Mouse (Mus musculus) megakaryocyte, embryonic 14.5 days (primary cell): ENCODE measurements at regions not wholly inside any gene's neighbourhood (a gene's known extent, or its start where the extent isn't known, plus 50 kb on each side); places are given as distances from the start of the nearest gene placed in this dataset.

Experiments used
- H3K27me3 ChIP-seq: replicated peaks from 2 replicates; pipeline ENCODE3; 2012; ENCODE audit warnings: inconsistent platforms
- H3K36me3 ChIP-seq: replicated peaks from 2 replicates; pipeline ENCODE3; 2012; ENCODE audit warnings: low read length, inconsistent platforms, mixed read lengths
- H3K4me1 ChIP-seq: 2 replicates; pipeline ENCODE4 v1.6.1; 2012; ENCODE audit warnings: inconsistent platforms
- H3K4me3 ChIP-seq: replicated peaks from 2 replicates; pipeline ENCODE3; 2012; ENCODE audit warnings: moderate library complexity, mild to moderate bottlenecking, inconsistent platforms
- H3K9me3 ChIP-seq: 2 replicates; pipeline ENCODE4 v1.6.1; 2012; ENCODE audit warnings: inconsistent platforms
- FLI1 ChIP-seq: IDR thresholded peaks from 2 replicates; pipeline ENCODE4 v1.6.1; 2012; ENCODE audit warnings: low read length, inconsistent platforms, mixed read lengths
- GATA1 ChIP-seq: IDR thresholded peaks from 3 replicates; pipeline ENCODE4 v1.6.1; 2012; ENCODE audit warnings: mixed read lengths, low read length, inconsistent platforms, borderline replicate concordance

DNA sequence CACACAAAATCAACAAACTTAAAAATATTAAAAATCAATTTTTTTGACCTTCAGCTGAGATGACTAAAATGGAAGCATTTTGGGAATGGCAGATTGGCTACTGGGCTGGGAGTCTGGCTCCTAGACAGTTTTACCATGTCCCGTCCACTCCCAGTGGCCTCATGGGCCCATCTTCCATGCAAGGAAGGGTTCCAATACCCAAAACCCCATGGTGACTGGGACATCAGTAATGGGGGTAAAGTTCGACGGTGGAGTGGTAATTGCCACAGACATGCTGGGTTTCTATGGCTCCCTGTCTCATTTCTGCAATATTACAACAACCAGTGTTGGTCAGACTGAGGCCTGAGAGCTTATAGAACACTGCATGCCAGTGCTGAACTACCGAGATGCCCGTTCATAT is 82.2 kb downstream of the Il20rb start:
- TF ChIP-seq GATA1, result no peak
- TF ChIP-seq FLI1, result no peak
- Histone ChIP-seq H3K27me3 (no peaks in the 10 kb centered on the region), H3K4me3 (no peak overlapping the region), H3K36me3 (no peaks in the 10 kb centered on the region), H3K9me3 (no peaks in the 10 kb centered on the region), H3K4me1 (no peaks in the 10 kb centered on the region; the same call in 1 of the 2 replicates)

DNA sequence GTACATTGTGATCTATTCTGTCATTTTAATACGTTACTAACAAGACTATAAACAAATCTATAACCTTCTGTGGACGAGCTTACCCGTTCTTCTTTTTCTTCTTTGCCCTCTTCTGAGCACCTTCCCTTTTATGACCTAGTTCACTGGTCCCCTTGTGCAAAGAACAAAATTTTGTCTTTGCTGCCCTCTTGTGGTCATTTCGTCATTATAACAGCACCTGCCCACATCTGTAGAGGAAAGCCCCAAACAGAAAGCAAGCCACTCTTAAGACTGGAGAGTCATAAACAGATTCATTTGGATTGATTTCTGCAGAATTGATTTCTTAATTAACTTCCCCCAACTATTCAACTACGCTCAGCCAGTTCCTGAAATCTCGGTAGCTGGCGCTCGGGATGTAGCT is 86.2 kb downstream of the Il20rb start:
- Histone ChIP-seq H3K27me3 (peaks cover 10% of the 10 kb centered on the region), H3K36me3 (no peaks in the 10 kb centered on the region), H3K4me3 (no peak overlapping the region), H3K9me3 (no peaks in the 10 kb centered on the region), H3K4me1 (peaks cover 5% of the 10 kb centered on the region; the same call in 1 of the 2 replicates)
- no peak for TF ChIP-seq FLI1
- no peak for TF ChIP-seq GATA1

DNA sequence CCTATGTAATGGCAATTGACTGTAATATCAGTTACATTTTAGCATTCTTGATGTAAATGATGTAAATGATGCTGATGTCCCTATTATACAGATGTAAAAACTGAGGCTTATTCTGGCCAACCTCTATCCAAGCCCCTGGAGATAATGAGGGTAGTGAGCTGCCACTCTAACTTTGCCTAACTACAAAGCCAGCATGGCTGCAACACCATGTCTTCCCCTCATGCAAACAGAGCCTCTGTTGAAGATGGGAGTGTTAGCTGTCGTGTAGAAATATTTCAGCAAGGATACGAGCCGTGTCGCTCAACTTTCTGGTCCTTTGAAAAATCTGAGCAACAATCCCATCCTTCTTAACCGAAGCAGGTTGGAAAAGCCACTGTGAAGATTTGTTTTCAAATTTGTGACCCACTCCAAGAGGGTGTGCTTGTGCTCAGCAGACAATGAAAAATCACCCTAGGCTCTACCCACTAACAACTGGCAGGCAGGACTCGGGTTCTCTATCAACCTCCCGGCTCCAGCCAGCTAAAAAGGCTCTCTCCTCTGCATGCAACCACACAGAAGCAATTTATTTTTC is 90.2 kb downstream of the Il20rb start:
- H3K36me3 ChIP-seq, result no peaks in the 10 kb centered on the region
- no peaks in the 10 kb centered on the region for H3K9me3 ChIP-seq
- H3K4me1 ChIP-seq, result peaks cover 42% of the 10 kb centered on the region
- H3K4me3 ChIP-seq, result no peak overlapping the region
- H3K27me3 ChIP-seq, result peaks cover 10% of the 10 kb centered on the region
- TF ChIP-seq FLI1 (no peak), GATA1 (no peak)

DNA sequence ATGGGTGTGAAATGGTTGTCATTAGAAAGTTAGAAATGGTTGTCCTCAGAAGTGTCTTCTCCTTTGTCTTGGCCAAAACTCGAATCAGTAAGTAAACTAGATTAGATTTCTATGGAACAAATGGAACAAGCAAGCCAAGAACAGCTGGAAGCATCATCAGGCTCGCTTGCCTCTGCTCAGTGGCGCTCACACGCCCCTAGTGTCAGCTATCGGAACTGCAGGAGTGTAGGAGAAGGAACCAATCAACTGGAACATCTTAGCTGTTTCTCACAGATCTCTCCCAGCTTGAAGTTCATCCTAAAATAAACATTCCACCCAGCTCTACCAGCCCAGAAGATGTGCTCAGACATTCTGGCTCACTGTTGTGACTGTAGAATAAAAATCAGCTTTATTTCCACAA is 90.9 kb downstream of the Il20rb start:
- Histone ChIP-seq H3K4me1 (peaks cover 47% of the 10 kb centered on the region), H3K9me3 (no peaks in the 10 kb centered on the region), H3K27me3 (peaks cover 10% of the 10 kb centered on the region), H3K4me3 (no peak overlapping the region), H3K36me3 (no peaks in the 10 kb centered on the region)
- TF ChIP-seq GATA1, result no peak
- TF ChIP-seq FLI1, result no peak

DNA sequence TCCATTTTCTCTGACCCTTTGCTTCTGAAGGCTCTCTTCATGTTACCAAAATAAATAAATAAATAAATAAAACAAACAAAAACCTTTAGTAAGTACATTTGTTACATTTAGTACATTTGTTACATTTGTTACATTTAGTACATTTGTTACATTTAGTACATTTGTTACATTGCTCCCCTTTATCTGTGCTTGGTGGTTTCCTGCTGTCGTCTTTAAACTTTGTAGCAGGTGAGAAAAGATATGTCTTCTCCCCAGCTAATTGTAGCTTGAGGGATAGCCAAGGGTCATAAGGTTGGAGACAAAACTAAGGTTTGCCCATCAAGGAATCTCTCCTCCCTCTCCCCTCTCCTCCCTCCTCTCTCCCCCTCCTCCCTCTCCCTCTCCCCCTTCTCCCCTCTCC is 92.0 kb downstream of the Il20rb start:
- TF ChIP-seq GATA1 (no peak), FLI1 (no peak)
- Histone ChIP-seq H3K36me3 (no peaks in the 10 kb centered on the region), H3K9me3 (no peaks in the 10 kb centered on the region), H3K4me1 (peaks cover 50% of the 10 kb centered on the region), H3K4me3 (no peak overlapping the region), H3K27me3 (peaks cover 10% of the 10 kb centered on the region)

DNA sequence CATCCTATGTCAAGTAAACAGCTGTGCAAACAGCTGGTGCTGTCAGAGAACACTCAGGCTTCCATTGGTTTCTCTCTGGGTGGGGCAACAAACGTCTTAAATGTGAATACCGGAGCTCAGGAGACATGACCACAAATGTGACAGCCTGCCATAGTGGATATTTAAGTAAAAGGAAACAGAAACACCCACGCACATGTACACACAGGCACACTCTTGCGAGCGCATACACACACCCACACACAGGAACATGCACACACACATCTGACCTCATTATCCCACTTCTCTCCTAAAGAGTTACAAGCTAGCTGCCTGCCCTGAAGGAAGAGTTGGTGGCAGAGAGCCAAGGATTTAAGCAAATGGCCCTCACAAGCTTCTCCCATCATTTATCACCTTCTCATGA is 92.4 kb downstream of the Il20rb start:
- Histone ChIP-seq H3K36me3 (no peaks in the 10 kb centered on the region), H3K4me1 (peaks cover 50% of the 10 kb centered on the region), H3K27me3 (peaks cover 10% of the 10 kb centered on the region), H3K4me3 (peak overlapping the region; percentile 64), H3K9me3 (no peaks in the 10 kb centered on the region)
- TF ChIP-seq GATA1, result no peak
- TF ChIP-seq FLI1, result no peak

DNA sequence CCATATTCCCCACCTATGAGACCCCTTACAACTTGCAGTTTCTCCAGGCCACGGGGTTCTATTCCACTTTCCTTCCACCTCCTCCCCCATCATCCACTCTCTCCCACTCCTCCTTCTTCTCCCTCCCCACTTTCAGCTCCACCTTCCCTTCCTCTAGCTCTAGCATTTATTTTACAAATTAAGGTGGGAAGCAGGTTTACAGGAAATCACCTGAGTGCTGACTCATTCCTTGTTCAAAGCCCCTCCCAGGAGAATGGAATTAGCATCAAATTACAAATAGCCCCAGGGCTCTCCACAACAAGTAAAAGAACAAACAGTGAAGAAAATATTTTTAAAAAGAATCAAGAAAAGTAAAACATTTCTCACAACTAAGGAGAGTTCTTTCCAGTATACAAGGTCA is 94.3 kb downstream of the Il20rb start:
- H3K36me3 ChIP-seq, result no peaks in the 10 kb centered on the region
- H3K9me3 ChIP-seq, result no peaks in the 10 kb centered on the region
- TF ChIP-seq FLI1, result no peak
- no peak for TF ChIP-seq GATA1
- no peak overlapping the region for H3K4me3 ChIP-seq
- peaks cover 59% of the 10 kb centered on the region for H3K4me1 ChIP-seq
- peaks cover 4% of the 10 kb centered on the region for H3K27me3 ChIP-seq

DNA sequence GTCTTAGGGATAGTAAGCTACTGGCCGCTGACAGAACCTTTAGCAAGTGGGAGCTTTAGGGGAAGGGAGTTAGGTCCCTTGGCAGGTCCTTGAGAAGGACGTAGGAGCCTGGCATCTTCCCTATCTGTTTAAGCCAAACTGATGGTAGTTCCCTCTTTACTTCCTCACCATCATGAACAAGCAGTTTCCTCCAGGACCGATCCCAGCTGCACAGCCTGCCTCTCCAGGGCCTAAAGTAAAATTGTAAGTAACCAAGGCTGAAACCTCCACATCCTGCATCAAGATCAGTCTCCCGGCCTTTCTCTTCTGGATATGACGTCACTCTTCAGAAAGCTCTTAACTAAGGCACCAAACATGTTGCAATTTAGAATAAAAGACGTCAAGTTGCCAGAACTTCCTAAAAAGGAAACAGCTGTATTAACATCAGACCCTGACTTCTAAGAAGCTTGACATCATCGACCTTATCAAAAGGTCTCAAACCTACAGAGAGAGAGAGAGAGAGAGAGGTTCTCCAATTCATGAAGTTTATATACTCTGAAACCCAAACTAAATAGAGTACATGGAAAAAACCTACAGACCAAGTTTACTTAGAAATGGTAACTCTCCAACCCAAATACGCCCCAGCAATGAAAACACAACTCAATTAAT is 94.9 kb downstream of the Il20rb start:
- Histone ChIP-seq H3K9me3 (no peaks in the 10 kb centered on the region), H3K4me1 (peaks cover 60% of the 10 kb centered on the region), H3K36me3 (no peaks in the 10 kb centered on the region), H3K4me3 (peak overlapping the region; percentile 74), H3K27me3 (peaks cover under 1% of the 10 kb centered on the region)
- TF ChIP-seq FLI1, result no peak
- TF ChIP-seq GATA1, result no peak

DNA sequence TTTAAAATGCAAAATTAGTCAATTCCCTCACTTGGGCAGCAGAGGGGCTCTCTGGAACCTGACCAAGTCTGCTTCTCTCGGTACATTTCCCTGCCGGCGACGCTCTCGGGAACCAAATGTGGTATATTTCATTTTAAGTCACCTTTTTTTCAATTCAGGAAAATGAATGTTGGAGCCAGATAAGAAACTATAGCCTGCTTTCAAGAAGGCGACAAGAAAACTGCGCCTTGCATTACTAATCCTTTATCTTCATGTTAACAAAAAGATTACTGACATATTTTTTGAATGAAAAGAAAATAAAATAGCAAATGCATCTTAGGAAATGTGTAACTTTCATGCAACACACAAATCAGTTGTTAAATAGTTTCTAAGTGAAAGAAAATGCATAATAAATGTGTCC is 98.2 kb downstream of the Il20rb start:
- Histone ChIP-seq H3K9me3 (no peaks in the 10 kb centered on the region), H3K4me1 (peaks cover 37% of the 10 kb centered on the region), H3K27me3 (peaks cover 2% of the 10 kb centered on the region), H3K36me3 (no peaks in the 10 kb centered on the region), H3K4me3 (no peak overlapping the region)
- no peak for TF ChIP-seq FLI1
- no peak for TF ChIP-seq GATA1

DNA sequence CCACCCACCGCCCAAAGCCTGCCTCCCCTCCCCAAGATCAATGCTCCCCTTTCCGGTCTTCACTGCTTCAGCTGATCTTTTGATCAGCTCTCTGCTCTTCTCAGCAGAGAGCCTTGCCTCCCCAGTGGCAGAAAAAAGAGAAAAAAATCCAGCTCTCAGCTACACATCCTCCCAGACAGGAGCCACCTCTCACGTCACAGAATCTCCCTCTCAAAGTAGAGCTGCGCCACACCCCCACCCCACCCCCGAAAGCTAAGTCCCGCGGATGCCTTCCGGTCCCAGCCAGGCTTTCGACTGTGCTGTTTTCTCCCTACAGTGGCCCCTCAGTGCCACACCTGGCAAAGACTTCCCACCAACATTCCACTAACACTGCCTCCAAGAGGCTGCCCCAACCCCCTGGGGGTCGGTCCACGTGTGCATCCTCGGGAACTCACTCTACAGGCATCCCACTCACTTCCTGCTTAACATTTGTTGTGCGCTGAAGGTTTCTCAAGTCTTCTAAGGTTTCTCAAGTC is 99.4 kb downstream of the Il20rb start:
- TF ChIP-seq FLI1, result no peak
- TF ChIP-seq GATA1, result no peak
- H3K36me3 ChIP-seq, result no peaks in the 10 kb centered on the region
- no peak overlapping the region for H3K4me3 ChIP-seq
- peaks cover 33% of the 10 kb centered on the region for H3K4me1 ChIP-seq
- H3K27me3 ChIP-seq, result peaks cover 2% of the 10 kb centered on the region
- no peaks in the 10 kb centered on the region for H3K9me3 ChIP-seq

DNA sequence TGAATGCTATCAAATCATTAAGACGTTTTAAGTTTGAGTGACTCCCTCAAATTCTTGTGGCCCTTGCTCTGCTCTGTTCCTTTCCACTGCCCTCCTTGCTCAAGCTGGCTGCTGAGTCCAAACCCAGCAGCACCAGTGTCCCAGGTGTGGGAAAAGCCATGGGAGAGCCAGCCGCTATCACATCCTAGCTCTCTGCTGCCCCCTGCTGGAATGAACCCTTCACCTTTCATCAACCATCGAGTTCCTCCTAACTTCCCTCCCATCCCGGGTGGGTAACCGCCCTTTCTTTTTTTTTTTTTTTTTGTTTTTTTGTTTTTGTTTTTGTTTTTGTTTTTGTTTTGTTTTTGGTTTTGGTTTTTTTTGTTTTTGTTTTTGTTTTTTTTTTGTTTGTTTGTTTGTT is 104.1 kb downstream of the Il20rb start:
- Histone ChIP-seq H3K4me1 (peaks cover 11% of the 10 kb centered on the region), H3K36me3 (no peaks in the 10 kb centered on the region), H3K9me3 (no peaks in the 10 kb centered on the region), H3K4me3 (no peak overlapping the region), H3K27me3 (peaks cover 3% of the 10 kb centered on the region)
- TF ChIP-seq FLI1 (no peak), GATA1 (no peak)
